Mouse (Mus musculus): ENCODE data around the gene 1700017N19Rik. TPM values are rescaled to one million over a fixed set of nuclear protein-coding genes. Genes with fewer than 3 reads are reported as not detected.
"Not testable (repeated sequence)": the region's sequence is repeated elsewhere in the genome, so short reads cannot be mapped to it uniquely, and the experiment has no call there.

Gene 1700017N19Rik
- not detected for total RNA-seq (2021)

DNA sequence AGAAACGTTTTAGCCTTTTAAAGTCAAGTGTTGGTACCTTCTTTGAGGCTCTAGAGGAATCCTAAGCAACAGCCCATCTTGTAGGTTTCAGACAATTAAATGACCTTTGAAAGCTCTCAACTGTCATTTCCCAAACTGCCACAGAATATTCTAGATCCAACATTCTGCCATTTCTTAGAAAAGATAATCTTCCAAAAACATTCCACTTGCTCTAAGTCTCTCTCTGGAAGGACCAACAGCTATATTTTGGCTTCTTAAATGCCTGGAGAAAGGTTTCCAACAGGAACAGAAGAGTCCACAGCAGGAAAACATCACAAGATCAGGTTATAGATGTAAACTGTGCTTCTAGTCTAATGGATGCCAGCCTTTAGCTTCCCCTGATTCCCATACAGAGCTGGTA, at the start of gene 1700017N19Rik, which contains the start of gene 4930430F08Rik:
Gene 1700017N19Rik (plus strand): TSS at position 162 of the 400 bp plus-strand sequence.
Gene 4930430F08Rik (minus strand): TSS at position 101 of the 400 bp plus-strand sequence.
- intact Hi-C loops (cut with DNase I): no loop called here
- no peak for DNase-seq

DNA sequence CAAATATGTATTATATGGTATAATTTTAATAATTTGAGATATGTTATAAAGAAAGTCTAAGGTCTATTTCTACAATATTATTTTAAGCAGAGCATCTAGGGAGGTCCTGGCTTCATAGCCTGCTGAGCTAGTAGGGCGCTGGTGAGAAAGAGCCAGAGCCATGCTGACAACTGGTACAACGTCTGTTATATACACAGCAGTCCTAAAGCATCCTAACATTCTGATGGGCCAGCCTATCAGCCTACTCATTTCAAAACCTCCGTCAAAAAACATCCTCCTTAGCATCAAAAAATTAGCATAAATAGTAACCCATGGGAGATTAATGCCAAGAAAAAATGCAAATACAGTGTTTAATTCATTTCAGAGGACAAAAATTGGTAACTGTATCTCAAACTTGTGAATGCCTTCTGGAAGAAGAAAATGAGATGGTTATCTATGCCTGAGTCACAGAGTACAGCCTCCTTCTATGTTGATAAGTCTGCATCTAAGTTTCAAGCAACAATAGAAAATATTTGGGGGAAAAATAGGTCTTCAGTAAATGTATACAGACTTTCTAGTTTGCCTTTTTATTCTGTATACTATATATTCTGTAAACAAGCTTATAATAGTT, 33.6 kb upstream of the 1700017N19Rik start:
- intact Hi-C loops (cut with DNase I): no loop called here
- DNase-seq: no peak

DNA sequence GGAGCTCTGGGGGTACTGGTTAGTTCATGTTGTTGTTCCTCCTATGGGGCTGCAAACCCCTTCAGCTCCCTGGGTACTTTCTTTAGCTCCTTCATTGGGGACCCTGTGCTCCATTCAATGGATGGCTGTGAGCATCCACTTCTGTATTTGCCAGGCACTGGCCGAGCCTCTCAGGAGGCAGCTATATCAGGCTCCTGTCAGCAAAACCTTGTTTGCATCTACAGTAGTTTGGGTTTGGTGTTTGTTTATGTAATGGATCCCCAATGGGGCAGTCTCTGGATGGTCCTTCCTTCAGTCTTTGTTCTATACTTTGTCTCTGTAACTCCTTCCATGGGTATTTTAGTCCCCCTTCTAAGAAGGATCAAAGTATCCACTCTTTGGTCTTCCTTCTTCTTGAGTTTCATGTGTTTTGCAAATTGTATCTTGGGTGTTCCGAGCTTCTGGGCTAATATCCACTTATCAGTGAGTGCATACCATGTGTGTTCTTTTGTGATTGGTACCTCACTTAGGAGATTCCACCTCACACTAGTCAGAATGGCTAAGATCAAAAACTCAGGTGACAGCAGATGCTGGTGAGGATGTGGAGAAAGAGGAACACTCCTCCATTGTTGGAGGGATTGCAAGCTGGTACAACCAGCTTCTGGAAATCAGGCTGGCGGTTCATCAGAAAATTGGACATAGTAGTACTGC, 29.9 kb upstream of the 1700017N19Rik start:
- DNase-seq; intact Hi-C loops (cut with DNase I): not testable (repeated sequence)

DNA sequence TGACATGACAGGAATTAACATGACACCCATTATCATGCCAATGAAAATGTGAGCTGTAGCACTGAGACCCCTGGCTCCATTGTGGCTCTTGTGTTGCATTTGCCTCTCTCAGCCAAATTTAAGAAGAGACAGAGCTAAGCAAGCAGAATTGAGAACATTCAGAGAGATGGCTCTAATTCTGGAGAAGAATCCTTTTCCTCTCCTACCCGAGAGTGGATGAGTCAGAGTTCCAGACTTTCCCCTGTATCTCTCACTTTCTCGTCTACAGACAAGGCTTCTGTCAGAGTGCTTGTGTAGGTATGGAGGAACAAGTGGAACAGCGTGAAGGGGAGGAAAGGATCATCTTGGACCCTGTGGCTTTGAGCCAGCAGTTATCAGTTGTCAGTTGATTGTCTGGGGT, 26.2 kb upstream of the 1700017N19Rik start:
- intact Hi-C loops (cut with DNase I): no loop called here

DNA sequence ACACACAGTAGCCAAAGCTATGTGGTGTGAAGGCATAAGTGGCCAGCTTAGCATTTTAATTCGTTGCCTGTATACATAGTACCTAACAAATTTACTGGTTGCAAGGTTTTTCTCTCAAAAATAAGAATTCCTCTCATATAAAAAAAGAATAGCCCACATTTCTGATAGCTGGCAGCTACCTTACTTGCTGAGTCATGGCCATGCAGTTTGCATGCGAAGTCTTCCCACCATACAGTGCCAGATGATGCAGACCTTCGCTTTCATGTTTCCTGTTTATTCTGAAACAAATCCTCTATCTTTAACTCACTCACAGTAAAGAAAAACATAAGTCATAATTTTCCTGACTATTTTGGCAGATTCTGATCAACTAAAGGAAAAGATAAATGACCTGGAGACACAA, 18.6 kb upstream of the 1700017N19Rik start:
- intact Hi-C loops (cut with DNase I): no loop called here
- no peak for DNase-seq

More for the DNA sequence above, 26.2 kb upstream of the 1700017N19Rik start:
- DNase-seq: no peak

DNA sequence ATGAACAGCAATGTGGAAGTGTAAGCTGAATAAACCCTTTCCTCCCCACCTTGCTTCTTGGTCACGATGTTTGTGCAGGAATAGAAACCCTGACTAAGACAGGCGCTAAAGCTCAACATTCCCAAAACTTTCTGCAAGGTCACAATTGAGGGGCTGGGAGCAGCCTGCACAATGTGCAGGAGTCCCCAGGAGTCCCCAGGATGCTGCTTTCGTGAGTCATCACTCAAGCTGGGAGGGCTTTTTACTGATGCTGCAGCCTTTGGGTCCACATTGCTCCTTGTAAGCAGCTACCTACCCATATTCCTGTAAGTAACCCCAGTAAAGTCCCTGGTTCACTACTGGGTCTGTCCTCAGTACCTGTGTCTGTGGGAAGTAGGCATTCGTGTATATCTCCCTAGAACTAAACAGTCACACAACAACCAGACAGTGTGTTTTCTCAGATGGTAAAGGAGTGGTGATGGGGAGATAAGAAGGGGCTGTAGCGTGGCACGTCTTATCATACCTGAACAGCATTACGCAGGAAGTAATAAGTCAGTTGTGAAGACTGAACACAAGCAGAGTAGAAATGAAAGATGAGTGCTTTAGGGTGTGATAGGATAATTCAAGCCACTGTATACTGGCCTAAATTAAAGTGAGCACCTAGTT, 15.7 kb upstream of the 1700017N19Rik start:
- DNase-seq: no peak
- intact Hi-C loops (cut with DNase I): no loop called here

DNA sequence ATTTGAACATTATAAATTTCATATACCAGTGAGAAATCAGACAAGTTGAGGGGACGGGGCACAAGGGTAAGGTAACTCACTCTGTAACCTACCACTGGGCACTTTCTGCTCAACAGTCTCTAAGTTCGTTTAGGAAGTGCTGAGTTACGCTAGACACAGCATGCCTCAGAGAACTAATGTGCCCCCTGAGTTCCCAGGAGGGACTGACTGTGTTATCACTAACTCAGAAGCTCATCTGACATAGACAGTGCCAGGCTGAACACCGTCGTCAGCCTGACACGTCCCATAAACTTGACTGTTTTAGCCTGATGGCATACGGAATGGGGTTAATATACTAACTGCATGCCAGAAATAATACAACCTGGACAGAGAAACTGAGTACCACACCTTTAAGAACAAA, 15.0 kb upstream of the 1700017N19Rik start:
- intact Hi-C loops (cut with DNase I): no loop called here
- no peak for DNase-seq

DNA sequence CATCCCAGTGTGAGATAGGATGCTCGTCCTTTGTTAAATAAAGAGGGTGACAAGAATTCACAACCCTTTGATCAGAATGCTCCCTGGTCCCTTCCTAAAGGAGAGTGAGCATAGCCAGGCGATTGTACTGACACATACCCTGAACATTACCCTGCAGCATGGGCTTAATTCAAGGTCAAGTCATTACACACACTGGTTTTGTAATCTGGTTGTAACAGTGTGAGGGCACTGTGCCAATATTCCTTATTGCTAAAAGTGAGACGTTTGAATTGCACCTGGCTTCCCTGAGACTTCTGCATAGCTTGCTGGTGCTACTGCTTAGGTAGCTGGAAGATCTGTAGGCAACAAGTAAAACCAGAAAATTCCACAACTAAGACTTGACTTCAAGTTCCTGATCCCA, 6.1 kb upstream of the 1700017N19Rik start:
- intact Hi-C loops (cut with DNase I): no loop called here

DNA sequence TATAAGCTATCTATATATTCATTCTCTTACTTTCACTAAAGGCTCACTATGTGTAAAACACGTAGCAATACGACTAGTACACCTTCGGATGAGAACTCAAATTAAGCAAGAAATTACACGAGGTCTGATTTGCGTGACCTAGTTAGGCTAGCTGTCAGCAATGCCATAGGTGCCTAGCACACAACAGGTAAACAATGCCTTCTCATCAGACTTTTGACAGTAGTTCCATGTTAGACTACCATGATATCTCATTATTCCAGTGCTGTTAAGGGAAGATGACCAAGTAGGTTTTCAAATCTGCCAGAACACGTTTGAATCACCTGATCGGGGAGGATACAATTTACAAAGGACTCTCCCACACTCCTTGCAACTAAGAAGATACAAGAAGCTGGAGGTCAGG, 1.8 kb upstream of the 1700017N19Rik start:
- intact Hi-C loops (cut with DNase I): loop anchor here (5.0 kb wide), 1 partner anchor 101 kb away; the partner anchor contains the start of genes Cep290 and Tmtc3
- no peak for DNase-seq

More for the DNA sequence above, 6.1 kb upstream of the 1700017N19Rik start:
- no peak for DNase-seq

DNA sequence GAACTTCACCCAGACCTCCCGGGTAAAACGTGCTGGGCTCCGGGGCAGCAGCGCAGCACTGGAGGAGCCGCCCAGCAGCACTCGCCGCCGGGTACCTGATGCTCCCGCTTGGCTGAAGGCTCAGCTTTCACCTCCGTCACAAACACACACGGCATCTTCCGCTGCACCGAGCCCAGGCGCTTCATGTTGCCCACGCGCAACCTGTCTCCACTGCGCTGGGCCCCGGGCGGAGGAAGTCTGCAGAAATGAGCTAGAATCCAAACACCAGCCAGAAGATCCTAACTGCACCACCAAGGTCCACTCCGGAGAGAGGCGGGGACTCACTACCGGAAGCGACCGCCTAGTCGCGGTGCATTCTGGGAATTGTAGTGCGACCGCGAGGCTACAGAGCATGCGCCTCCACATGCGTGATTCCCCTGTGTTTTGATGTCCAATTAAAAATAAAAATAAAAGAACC, 1.3 kb upstream of the 1700017N19Rik start:
- peak; percentile 92 to 95 for DNase-seq
- intact Hi-C loops (cut with DNase I): loop anchor here (5.0 kb wide), 1 partner anchor 102 kb away; the partner anchor contains the start of genes Cep290 and Tmtc3

DNA sequence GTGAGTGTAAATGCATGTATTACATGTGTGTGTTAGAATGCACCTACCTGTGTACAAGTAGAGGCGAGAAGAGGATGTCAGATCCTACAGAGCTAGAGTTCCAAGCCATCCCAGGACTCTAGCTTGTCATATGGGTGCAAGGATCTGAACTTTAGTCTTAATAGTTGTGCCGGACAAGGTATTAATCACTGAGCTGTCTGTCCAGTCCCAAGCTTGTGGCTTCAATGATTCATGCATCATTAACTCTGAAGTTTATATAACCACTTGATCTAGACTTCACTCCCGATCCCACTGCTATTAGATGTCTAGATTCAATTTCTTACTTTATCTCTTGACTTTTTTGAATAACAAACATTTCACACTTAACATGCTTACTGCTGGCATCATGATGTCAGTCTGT, 8.1 kb downstream of the 1700017N19Rik start:
- intact Hi-C loops (cut with DNase I): no loop called here
- no peak for DNase-seq

DNA sequence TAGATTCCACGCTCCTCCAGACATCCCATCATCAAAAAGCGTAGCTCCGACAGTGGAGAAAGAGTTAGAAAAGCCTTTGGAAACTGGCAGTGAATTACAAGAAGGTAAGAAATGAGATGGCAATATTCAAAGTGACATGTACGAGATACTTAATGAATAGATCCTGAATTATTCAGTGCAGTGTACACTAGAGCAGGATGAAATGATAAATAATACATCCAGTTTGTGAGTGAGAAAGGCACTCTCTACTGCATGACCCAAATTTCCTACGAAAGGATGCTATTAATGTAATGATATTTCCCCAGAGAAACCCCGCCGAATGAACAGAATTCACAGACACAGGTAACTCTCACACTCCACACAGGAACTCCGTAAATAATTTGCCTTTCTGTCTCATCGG, 13.2 kb downstream of the 1700017N19Rik start:
- no peak for DNase-seq
- intact Hi-C loops (cut with DNase I): no loop called here

DNA sequence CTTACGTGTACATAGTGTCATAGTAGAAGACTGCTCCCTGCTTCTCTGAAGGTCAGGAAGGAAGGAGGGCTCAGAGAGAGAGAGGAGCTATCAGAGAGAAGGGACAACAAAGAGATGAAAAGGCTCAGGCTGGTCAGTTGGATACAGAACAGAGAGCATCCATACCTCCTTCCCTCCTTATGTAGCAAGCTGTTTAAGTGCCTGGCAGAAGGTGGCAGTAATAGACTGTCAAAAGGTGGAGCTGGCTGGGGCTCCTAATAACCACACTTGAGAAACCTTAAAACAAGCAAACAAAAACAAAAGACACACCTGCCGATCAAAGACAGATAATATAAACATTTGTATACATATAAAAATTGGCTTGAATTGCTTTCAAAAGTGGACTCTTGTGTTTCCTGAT, 14.0 kb downstream of the 1700017N19Rik start:
- DNase-seq: no peak
- intact Hi-C loops (cut with DNase I): no loop called here

DNA sequence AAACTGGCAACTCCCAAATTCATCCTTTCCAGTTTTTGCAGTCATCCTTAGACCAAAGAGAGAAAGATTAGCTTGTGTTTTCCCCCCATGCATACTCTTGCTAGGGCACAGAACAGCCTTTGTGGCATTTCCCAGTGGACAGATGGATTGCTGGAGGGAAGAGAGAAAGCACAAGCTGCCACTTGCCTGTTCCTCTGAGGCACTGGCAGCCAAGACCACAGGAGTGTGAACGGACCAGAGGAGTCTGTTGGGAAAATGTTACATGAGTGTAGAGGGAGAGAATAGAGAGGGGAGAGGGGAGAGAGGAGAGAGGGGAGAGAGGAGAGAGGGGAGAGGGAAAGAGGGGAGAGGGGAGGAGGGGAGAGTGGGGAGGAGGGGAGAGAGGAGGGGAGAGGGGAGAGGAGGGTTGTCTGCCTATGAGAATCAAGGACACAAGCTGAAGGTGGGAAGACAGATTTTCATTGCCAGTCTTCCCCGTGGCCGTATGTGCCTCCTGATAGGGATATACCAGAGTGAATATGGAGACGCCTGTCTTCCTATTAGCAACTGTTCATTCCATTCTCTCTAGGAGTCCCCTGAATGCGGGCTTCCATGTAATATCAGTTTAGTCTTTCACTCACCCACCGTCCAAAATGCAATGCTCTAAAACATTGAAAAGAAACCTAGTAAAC, 27.1 kb downstream of the 1700017N19Rik start:
- no peak for DNase-seq
- intact Hi-C loops (cut with DNase I): no loop called here

DNA sequence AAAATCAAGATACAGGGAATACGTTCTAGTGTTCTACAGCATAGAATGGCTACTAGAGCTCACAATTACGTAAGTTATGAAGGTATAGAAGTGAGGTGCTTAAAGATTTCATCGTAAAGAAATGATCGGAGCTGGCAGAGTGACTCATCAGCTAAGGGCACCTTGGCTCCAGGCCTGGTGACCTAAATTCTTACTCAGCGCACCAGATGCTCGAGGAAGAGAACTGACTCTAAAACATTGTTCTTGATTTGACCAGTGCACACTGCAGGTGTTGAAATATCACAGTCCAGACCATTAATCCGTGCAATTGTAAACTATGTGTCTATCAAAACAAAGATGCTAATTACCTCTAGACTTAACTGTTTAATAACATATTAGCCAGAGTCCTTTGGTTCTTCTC, 29.2 kb downstream of the 1700017N19Rik start:
- intact Hi-C loops (cut with DNase I): no loop called here
- DNase-seq: no peak

DNA sequence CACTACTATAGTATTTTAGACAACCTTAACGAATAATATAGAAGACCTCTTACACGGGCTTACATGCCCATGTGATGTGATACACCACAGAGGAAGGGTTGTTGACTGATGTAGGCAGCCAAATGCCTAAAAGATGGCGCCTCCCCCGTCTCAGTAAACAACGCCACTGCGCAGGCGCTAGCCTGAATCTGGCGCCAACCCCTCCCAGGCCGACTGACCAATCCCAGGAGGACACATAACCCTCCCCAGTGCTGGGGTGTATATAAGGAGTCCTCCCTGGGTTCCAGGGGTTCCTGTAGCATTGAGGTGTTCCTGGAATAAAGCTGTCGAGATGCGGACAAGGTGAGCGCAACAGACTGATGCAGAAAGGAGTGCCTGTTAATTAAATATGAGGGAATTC, 29.8 kb downstream of the 1700017N19Rik start:
- intact Hi-C loops (cut with DNase I): no loop called here
- no peak for DNase-seq

DNA sequence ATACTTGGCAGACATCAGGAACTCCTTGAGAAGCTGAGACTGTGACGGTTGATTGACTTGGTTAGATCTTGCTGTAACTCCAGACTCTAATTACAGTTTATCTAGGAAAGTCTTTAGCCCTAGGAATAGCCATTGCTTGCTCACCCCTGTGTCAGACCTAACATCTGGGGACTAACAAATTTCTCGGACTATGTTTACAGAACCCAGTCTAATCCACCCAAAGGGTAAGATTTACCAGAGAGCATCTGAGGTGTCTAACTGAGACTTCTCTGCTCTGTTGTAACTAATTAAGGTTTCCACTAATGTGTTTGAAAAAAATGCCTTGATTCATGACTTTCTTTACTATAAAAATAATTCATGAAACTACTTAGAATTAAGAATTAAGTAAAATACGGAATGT, 32.2 kb downstream of the 1700017N19Rik start:
- DNase-seq: no peak
- intact Hi-C loops (cut with DNase I): no loop called here

DNA sequence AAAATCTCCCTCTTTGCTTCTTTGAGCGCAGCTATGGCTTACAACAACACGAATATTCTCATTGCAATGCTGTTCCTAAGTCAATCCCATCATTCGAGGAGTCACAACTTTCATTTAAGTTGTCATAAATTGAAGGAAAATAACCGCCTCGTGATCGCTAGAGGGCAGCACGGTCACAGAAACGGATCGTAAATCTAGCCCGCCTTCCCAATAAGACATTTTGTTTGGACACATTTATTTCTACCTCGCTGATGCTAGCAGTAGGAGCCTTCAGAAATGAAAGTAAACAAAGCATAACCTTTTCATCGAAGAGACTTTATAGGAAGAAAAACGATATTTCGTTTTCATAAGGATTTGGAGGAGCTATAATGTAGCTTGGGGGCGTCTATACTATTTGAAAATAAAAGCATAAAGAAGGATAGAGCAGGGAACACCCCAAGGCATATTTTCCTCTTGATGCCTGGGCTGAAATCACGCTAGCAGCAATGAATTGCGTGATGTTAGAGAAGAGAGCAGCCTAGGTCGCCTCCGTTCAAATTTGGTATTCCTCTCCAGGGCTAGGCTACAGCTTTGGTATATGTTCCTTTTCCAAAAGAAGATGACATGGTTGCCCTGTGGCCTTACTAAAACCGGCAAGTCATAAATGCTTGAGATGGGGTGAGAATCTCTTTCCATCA, 39.6 kb downstream of the 1700017N19Rik start:
- intact Hi-C loops (cut with DNase I): loop anchor here (5.0 kb wide), 1 partner anchor 1812 kb away; no protein-coding TSS in a partner anchor
- DNase-seq: peak; percentile 50 to 57

DNA sequence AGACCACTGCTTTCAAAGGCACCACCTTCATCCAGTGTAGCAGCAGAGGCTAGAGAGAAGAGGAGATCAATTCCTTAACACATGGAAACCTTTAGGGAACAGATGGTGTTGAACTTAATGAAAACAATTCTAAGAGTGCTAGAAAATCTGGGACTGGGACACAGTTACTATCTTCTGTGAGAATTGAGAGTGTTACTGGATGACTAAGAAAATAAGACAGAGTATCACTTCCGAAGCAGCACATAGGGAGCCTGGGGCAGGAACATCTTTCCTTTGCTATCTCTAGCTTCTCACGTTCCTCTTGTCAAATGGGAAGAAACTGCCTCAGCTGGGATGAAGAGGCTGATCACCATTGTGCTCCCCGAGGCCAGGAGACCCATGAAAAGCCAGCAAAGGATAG, 52.6 kb downstream of the 1700017N19Rik start:
- intact Hi-C loops (cut with DNase I): no loop called here

DNA sequence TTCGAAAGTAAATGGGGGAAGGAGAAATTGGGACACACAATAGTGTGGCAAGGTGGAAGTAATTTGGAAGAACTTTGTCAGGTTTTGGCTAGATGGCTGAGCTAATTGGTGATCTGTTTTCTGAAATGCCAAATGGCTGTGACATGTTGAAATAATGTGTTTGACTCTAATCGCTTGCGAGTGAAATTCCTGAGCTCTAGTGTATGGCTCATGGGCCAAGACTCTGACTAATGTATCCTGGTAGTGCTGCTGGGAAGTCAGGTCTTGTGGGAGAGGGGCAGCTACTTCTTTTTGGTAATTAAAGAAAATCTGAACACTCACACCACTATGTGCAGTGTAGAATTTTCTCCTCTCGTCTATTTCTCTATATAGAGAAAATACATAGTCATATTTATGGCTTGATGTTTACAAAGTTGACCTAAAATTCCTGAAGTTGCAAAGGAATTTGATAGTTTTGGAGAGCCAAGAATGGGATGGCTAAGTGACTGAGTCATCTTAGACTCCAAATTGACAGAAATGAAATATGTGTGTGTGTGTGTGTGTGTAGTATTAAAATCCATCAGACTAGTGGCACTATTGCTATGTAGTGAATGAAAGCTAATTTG, 55.1 kb downstream of the 1700017N19Rik start:
- no peak for DNase-seq
- intact Hi-C loops (cut with DNase I): no loop called here

More for the DNA sequence above, 52.6 kb downstream of the 1700017N19Rik start:
- DNase-seq: no peak

Measured in heart, postnatal 10 days (tissue).